Mouse (Mus musculus): ENCODE data around the gene Jaml. TPM values are rescaled to one million over a fixed set of nuclear protein-coding genes. Genes with fewer than 3 reads are reported as not detected.
"Not testable (repeated sequence)": the region's sequence is repeated elsewhere in the genome, so short reads cannot be mapped to it uniquely, and the experiment has no call there.

The Jaml gene
- not detected for polyA plus RNA-seq (2012; fragmentation: generic; extraction: Trizol)
- long read RNA-seq, experiment 1: 0 reads
- long read RNA-seq, experiment 2: 0 reads

DNA sequence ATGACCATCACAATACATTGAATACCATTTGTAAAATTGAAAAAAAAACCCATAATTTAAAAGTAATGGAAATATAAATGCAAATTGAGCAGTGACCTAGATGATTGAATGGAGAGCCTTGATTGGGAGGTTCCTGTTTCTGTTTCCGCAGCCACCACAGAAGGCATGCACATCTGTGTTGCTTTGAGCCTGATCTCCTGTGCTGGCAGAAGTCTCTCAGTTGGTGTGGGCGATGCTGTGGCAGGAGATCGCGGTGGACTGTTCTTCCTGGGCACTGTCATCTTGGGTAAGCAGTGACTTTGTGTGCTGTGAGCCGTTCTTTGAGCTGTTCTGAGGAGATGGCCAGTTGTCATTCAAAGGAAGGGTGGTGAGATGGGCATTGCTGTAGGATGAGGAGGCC lies at the start of gene Jaml:
TSS of gene Jaml (plus strand) at position 173 of the 400 bp plus-strand sequence.
- Histone ChIP-seq H3ac (ENCODE audit: control insufficient read depth, insufficient read length, low read depth) (no peak within 1 kb of the TSS), H3K4me3 (ENCODE audit: insufficient read depth, poor library complexity, severe bottlenecking) (no peak within 1 kb of the TSS), H3K36me3 (ENCODE audit: control insufficient read depth, insufficient read depth) (no peaks in the 10 kb centered on the region), H3K27me3 (ENCODE audit: control insufficient read depth, insufficient read depth, insufficient read length) (peaks cover 79% of the 10 kb centered on the region), H3K79me2 (ENCODE audit: control insufficient read depth, insufficient read depth) (no peaks in the 10 kb centered on the region), H3K79me3 (ENCODE audit: low read depth) (no peaks in the 10 kb centered on the region)
- TF ChIP-seq MYOD1 (IDR thresholded peaks at IDR 0.05; ENCODE audit: control insufficient read depth, insufficient read length, low read depth) (no peak), FOSL1 (IDR thresholded peaks at IDR 0.05; ENCODE audit: insufficient read depth, low read length, poor library complexity, severe bottlenecking) (no peak), USF1 (IDR thresholded peaks at IDR 0.05; ENCODE audit: low read depth) (no peak), MAX (IDR thresholded peaks at IDR 0.05) (no peak), CTCF (IDR thresholded peaks at IDR 0.05; ENCODE audit: control insufficient read depth, insufficient read depth, insufficient read length) (no peak), CEBPB (IDR thresholded peaks at IDR 0.05; ENCODE audit: low read depth) (no peak), MYOG (IDR thresholded peaks at IDR 0.05; ENCODE audit: control insufficient read depth, extremely low read depth, insufficient read length) (no peak)

DNA sequence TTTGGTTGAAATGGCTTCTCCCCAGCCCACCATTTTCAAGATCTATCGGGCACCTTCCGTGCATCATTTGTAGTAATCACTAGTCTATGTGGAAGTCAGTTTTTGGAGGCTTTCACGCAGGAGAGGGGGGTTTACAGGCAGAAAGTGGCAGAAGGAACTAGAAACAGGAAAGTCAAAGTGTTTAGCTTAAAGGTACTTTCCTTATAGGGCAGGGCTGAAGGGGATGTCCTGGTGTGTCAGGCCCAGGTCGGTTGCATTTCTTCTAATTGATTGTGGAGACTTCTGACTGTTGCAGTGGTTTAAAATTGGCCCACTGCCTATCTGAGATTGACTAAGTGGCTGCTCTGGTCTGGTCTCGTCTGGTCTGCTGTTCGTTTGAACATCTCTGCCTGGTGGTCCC lies 48.6 kb upstream of the Jaml start:
- Histone ChIP-seq H3K4me3 (ENCODE audit: insufficient read depth, poor library complexity, severe bottlenecking) (no peak overlapping the region), H3ac (ENCODE audit: control insufficient read depth, insufficient read length, low read depth) (no peak overlapping the region), H3K79me3 (ENCODE audit: low read depth) (no peaks in the 10 kb centered on the region), H3K79me2 (ENCODE audit: control insufficient read depth, insufficient read depth) (no peaks in the 10 kb centered on the region), H3K27me3 (ENCODE audit: control insufficient read depth, insufficient read depth, insufficient read length) (peaks cover 72% of the 10 kb centered on the region), H3K36me3 (ENCODE audit: control insufficient read depth, insufficient read depth) (no peaks in the 10 kb centered on the region)
- TF ChIP-seq FOSL1 (IDR thresholded peaks at IDR 0.05; ENCODE audit: insufficient read depth, low read length, poor library complexity, severe bottlenecking): no peak
- TF ChIP-seq CTCF (IDR thresholded peaks at IDR 0.05; ENCODE audit: control insufficient read depth, insufficient read depth, insufficient read length): no peak
- TF ChIP-seq CEBPB (IDR thresholded peaks at IDR 0.05; ENCODE audit: low read depth): no peak
- TF ChIP-seq MYOD1 (IDR thresholded peaks at IDR 0.05; ENCODE audit: control insufficient read depth, insufficient read length, low read depth): no peak
- TF ChIP-seq USF1 (IDR thresholded peaks at IDR 0.05; ENCODE audit: low read depth): no peak
- no peak for TF ChIP-seq MYOG (IDR thresholded peaks at IDR 0.05; ENCODE audit: control insufficient read depth, extremely low read depth, insufficient read length)
- no peak for TF ChIP-seq MAX (IDR thresholded peaks at IDR 0.05)

DNA sequence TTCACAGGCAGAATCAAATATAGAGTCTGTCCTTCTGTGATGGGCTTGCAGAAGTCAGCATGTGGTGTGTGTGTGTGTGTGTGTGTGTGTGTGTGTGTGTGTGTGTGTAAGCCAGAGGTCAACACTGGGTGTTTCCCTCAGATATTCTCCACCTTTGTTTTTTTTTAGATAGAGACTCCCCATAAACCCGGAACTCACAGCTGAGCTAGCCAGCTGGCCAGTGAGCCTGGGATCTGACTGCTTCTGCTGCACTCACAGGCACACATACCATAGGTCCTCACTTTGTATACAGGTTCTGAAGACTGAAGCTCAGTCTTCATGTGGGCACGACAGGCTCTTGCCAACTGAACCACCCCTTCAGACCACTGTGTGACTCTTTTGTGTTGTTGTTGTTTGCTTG lies 46.7 kb upstream of the Jaml start:
- H3K79me3 ChIP-seq (ENCODE audit: low read depth): no peaks in the 10 kb centered on the region
- no peak overlapping the region for H3ac ChIP-seq (ENCODE audit: control insufficient read depth, insufficient read length, low read depth)
- H3K4me3 ChIP-seq (ENCODE audit: insufficient read depth, poor library complexity, severe bottlenecking): no peak overlapping the region
- peaks cover 53% of the 10 kb centered on the region for H3K27me3 ChIP-seq (ENCODE audit: control insufficient read depth, insufficient read depth, insufficient read length)
- no peaks in the 10 kb centered on the region for H3K36me3 ChIP-seq (ENCODE audit: control insufficient read depth, insufficient read depth)
- TF ChIP-seq MYOG (IDR thresholded peaks at IDR 0.05; ENCODE audit: control insufficient read depth, extremely low read depth, insufficient read length): no peak
- no peak for TF ChIP-seq CTCF (IDR thresholded peaks at IDR 0.05; ENCODE audit: control insufficient read depth, insufficient read depth, insufficient read length)
- no peak for TF ChIP-seq CEBPB (IDR thresholded peaks at IDR 0.05; ENCODE audit: low read depth)
- TF ChIP-seq MYOD1 (IDR thresholded peaks at IDR 0.05; ENCODE audit: control insufficient read depth, insufficient read length, low read depth): no peak
- TF ChIP-seq USF1 (IDR thresholded peaks at IDR 0.05; ENCODE audit: low read depth): no peak
- no peak for TF ChIP-seq MAX (IDR thresholded peaks at IDR 0.05)
- H3K79me2 ChIP-seq (ENCODE audit: control insufficient read depth, insufficient read depth): no peaks in the 10 kb centered on the region

DNA sequence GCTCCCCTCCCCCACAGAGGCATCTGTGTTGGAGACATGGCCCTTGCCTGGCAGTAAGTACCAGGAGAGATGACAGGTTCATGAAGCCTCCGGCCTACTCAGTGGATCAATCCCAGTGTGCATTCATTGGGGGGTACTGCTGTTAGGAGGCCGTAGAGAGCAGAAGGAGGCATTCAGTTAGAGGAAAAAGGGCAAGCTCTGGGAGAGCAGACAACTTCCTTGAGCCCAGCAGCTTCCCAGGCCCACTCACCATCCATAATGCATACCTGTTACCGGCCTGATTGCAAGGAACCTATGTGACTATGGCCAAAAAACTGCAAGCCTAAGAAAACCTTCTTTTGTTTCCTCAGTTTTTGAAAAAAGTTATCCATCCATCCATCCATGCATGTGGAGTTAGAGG lies 44.5 kb upstream of the Jaml start:
- H3K27me3 ChIP-seq (ENCODE audit: control insufficient read depth, insufficient read depth, insufficient read length): peaks cover 42% of the 10 kb centered on the region
- no peaks in the 10 kb centered on the region for H3K79me3 ChIP-seq (ENCODE audit: low read depth)
- no peaks in the 10 kb centered on the region for H3K79me2 ChIP-seq (ENCODE audit: control insufficient read depth, insufficient read depth)
- TF ChIP-seq MYOD1 (IDR thresholded peaks at IDR 0.05; ENCODE audit: control insufficient read depth, insufficient read length, low read depth): no peak
- no peak overlapping the region for H3ac ChIP-seq (ENCODE audit: control insufficient read depth, insufficient read length, low read depth)
- H3K4me3 ChIP-seq (ENCODE audit: insufficient read depth, poor library complexity, severe bottlenecking): no peak overlapping the region
- H3K36me3 ChIP-seq (ENCODE audit: control insufficient read depth, insufficient read depth): no peaks in the 10 kb centered on the region

DNA sequence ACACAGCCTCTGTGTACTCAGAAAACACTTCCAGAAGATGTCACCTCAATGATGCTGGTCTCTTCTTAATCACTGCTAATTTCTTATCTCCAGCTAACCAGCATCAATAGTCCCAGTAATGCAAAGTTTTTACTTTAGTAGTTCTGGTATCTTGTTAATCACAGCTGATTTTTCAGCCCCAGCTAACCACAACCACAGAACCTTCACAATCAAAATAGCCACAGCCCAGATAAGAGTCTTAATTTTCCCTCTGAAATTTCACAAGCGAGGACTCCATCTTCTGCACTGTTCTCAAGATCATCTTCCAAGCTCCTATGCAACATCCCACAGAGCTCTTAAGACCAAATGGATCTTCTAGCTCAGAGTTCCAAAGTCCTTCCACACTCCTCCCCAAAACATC lies 41.2 kb upstream of the Jaml start:
- H3K36me3 ChIP-seq (ENCODE audit: control insufficient read depth, insufficient read depth): not testable (repeated sequence)

DNA sequence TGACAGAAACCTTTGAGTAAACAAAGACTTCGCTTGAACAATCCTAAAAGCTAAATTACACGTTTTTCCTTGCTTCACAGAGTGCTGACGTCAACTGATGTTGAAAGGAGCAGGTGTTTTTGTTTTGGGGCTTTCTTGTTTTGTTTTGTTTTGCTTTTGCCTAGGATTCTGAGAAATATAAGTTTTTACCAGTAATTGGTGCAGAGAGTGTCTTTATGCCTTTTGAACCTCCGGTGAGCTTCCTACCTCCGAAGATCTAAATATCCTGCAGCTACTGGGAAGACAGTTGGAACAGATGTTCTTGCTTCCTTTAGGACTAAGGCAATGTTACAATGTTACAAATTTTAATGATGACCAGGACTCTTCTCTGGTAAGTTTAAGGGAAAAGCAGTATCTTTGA lies 39.5 kb upstream of the Jaml start, which contains the start of gene Mpzl2:
TSS of gene Mpzl2 (plus strand) at position 301 of the 400 bp plus-strand sequence.
- H3K79me2 ChIP-seq (ENCODE audit: control insufficient read depth, insufficient read depth): no peaks in the 10 kb centered on the region
- H3K36me3 ChIP-seq (ENCODE audit: control insufficient read depth, insufficient read depth): no peaks in the 10 kb centered on the region
- H3K4me3 ChIP-seq (ENCODE audit: insufficient read depth, poor library complexity, severe bottlenecking): no peak within 1 kb of the TSS
- no peak within 1 kb of the TSS for H3ac ChIP-seq (ENCODE audit: control insufficient read depth, insufficient read length, low read depth)
- H3K27me3 ChIP-seq (ENCODE audit: control insufficient read depth, insufficient read depth, insufficient read length): peaks cover 53% of the 10 kb centered on the region
- TF ChIP-seq MYOG (IDR thresholded peaks at IDR 0.05; ENCODE audit: control insufficient read depth, extremely low read depth, insufficient read length) (no peak), FOSL1 (IDR thresholded peaks at IDR 0.05; ENCODE audit: insufficient read depth, low read length, poor library complexity, severe bottlenecking) (no peak), MYOD1 (IDR thresholded peaks at IDR 0.05; ENCODE audit: control insufficient read depth, insufficient read length, low read depth) (no peak), MAX (IDR thresholded peaks at IDR 0.05) (no peak), CTCF (IDR thresholded peaks at IDR 0.05; ENCODE audit: control insufficient read depth, insufficient read depth, insufficient read length) (no peak), CEBPB (IDR thresholded peaks at IDR 0.05; ENCODE audit: low read depth) (no peak), USF1 (IDR thresholded peaks at IDR 0.05; ENCODE audit: low read depth) (no peak)
- no peaks in the 10 kb centered on the region for H3K79me3 ChIP-seq (ENCODE audit: low read depth)

More for the DNA sequence above, 41.2 kb upstream of the Jaml start:
- not testable (repeated sequence) for H3K4me3 ChIP-seq (ENCODE audit: insufficient read depth, poor library complexity, severe bottlenecking); H3ac ChIP-seq (ENCODE audit: control insufficient read depth, insufficient read length, low read depth); H3K79me3 ChIP-seq (ENCODE audit: low read depth); H3K79me2 ChIP-seq (ENCODE audit: control insufficient read depth, insufficient read depth)
- peaks cover 47% of the 10 kb centered on the region for H3K27me3 ChIP-seq (ENCODE audit: control insufficient read depth, insufficient read depth, insufficient read length)

All from C2C12 (cell line).